Mouse (Mus musculus): Measurements from ENCODE around the gene H2afy. TPM values are rescaled to one million over a fixed set of nuclear protein-coding genes. Genes with fewer than 3 reads are reported as not detected.

The H2afy gene
- polyA plus RNA-seq, 1 experiment = 451 TPM

GRCm38 (mm10) chr13:56159016-56159601, 22.9 kb upstream of the H2afy start:
- no peak for TF ChIP-seq GATA1 (IDR thresholded peaks at IDR 0.05; ENCODE audit: low read length)

- TF ChIP-seq GATA1 (IDR thresholded peaks at IDR 0.05; ENCODE audit: low read length) = no peak
Measured at GRCm38 (mm10) chr13:56155671-56156070, 19.5 kb upstream of the H2afy start.

GRCm38 (mm10) chr13:56155048-56155447, 18.9 kb upstream of the H2afy start:
- TF ChIP-seq GATA1 (IDR thresholded peaks at IDR 0.05; ENCODE audit: low read length) = no peak

- no peak for TF ChIP-seq GATA1 (IDR thresholded peaks at IDR 0.05; ENCODE audit: low read length)
Measured at GRCm38 (mm10) chr13:56152773-56153460, 16.8 kb upstream of the H2afy start.

GRCm38 (mm10) chr13:56151404-56152226, 15.5 kb upstream of the H2afy start:
- TF ChIP-seq GATA1 (IDR thresholded peaks at IDR 0.05; ENCODE audit: low read length) = no peak

- no peak for TF ChIP-seq GATA1 (IDR thresholded peaks at IDR 0.05; ENCODE audit: low read length)
Measured at GRCm38 (mm10) chr13:56145523-56145922, 9.4 kb upstream of the H2afy start.

GRCm38 (mm10) chr13:56144021-56144420, 7.9 kb upstream of the H2afy start:
- TF ChIP-seq GATA1 (IDR thresholded peaks at IDR 0.05; ENCODE audit: low read length) = no peak

GRCm38 (mm10) chr13:56143151-56143513, 7.0 kb upstream of the H2afy start:
- no peak for TF ChIP-seq GATA1 (IDR thresholded peaks at IDR 0.05; ENCODE audit: low read length)

- no peak for TF ChIP-seq GATA1 (IDR thresholded peaks at IDR 0.05; ENCODE audit: low read length)
Measured at GRCm38 (mm10) chr13:56142382-56143150, 6.4 kb upstream of the H2afy start.

GRCm38 (mm10) chr13:56139167-56139751, 3.1 kb upstream of the H2afy start:
- no peak for TF ChIP-seq GATA1 (IDR thresholded peaks at IDR 0.05; ENCODE audit: low read length)

GRCm38 (mm10) chr13:56135231-56136052, 719 bp downstream of the H2afy start:
- TF ChIP-seq GATA1 (IDR thresholded peaks at IDR 0.05; ENCODE audit: low read length) = no peak

- no peak for TF ChIP-seq GATA1 (IDR thresholded peaks at IDR 0.05; ENCODE audit: low read length)
Measured at GRCm38 (mm10) chr13:56134631-56135181, 1.5 kb downstream of the H2afy start.

- TF ChIP-seq GATA1 (IDR thresholded peaks at IDR 0.05; ENCODE audit: low read length) = no peak
Measured at GRCm38 (mm10) chr13:56134031-56134430, 2.1 kb downstream of the H2afy start.

GRCm38 (mm10) chr13:56132941-56133340, 3.2 kb downstream of the H2afy start:
- TF ChIP-seq GATA1 (IDR thresholded peaks at IDR 0.05; ENCODE audit: low read length) = no peak
